Mouse (Mus musculus) erythroblast, embryonic 14.5 days (primary cell): ENCODE results near the gene Rbak. TPM values are rescaled to one million over a fixed set of nuclear protein-coding genes. Genes with fewer than 3 reads are reported as not detected.
"Not testable (repeated sequence)": the region's sequence is repeated elsewhere in the genome, so short reads cannot be mapped to it uniquely, and the experiment has no call there.

Source experiments
- H3K27me3 ChIP-seq: 2 replicates; pipeline ENCODE4 v1.6.1; 2012; ENCODE audit warnings: inconsistent platforms; ENCODE audit not compliant: control insufficient read depth
- H3K36me3 ChIP-seq: 2 replicates; pipeline ENCODE4 v1.6.1; 2012; ENCODE audit warnings: mild to moderate bottlenecking, inconsistent platforms; ENCODE audit not compliant: control insufficient read depth
- H3K4me1 ChIP-seq: 2 replicates; pipeline ENCODE4 v1.6.1; 2012; ENCODE audit warnings: inconsistent platforms; ENCODE audit not compliant: control insufficient read depth
- H3K4me3 ChIP-seq: replicated peaks from 2 replicates; pipeline ENCODE3; 2012; ENCODE audit warnings: moderate library complexity, mild to moderate bottlenecking, inconsistent platforms
- H3K9me3 ChIP-seq: 2 replicates; pipeline ENCODE4 v1.6.1; 2012; ENCODE audit warnings: low read length, inconsistent platforms, mixed read lengths; ENCODE audit not compliant: control insufficient read depth
- GATA1 ChIP-seq: IDR thresholded peaks from 2 replicates; pipeline ENCODE4 v1.6.1; 2012; ENCODE audit warnings: low read length, inconsistent platforms, mixed read lengths
- TAL1 ChIP-seq: IDR thresholded peaks from 3 replicates; pipeline ENCODE4 v1.6.1; 2012; ENCODE audit warnings: low read length, inconsistent platforms, mixed read lengths
- polyA plus RNA-seq: library from polyadenylated mRNA; stranded (reverse); fragments of >175 nt; gene quantifications from 2 replicates; pipeline ENCODE4 v1.2.3, GENCODE M21; 2012

Rbak gene
- 0.01 and 0.02 TPM in 2 replicates for polyA plus RNA-seq

- TF ChIP-seq TAL1 (no peak), GATA1 (no peak)
- Histone ChIP-seq H3K4me3 (peak within 1 kb of the TSS; percentile 69), H3K9me3 (peaks cover 11% of the 10 kb centered on the region), H3K36me3 (peaks cover 25% of the 10 kb centered on the region), H3K27me3 (no peaks in the 10 kb centered on the region), H3K4me1 (peaks cover 21% of the 10 kb centered on the region)
Observed at GRCm38 (mm10) chr5:143180255-143181076, at the start of gene Rbak, which contains the start of gene Spdye4b. Gene Rbak (minus strand): TSS chr5:143180775. Gene Spdye4b (plus strand): TSS chr5:143181017.

GRCm38 (mm10) chr5:143226790-143227189 lies 46.2 kb upstream of the Rbak start, which contains the start of gene Spdye4a:
Gene Spdye4a (minus strand): TSS chr5:143226890.
- Histone ChIP-seq H3K27me3 (peaks cover 3% of the 10 kb centered on the region), H3K36me3 (no peaks in the 10 kb centered on the region), H3K9me3 (no peaks in the 10 kb centered on the region), H3K4me1 (no peaks in the 10 kb centered on the region), H3K4me3 (no peak within 1 kb of the TSS)
- TF ChIP-seq GATA1 (no peak), TAL1 (no peak)

GRCm38 (mm10) chr5:143222287-143222686 lies 41.7 kb upstream of the Rbak start:
- Histone ChIP-seq H3K36me3 (no peaks in the 10 kb centered on the region), H3K27me3 (no peaks in the 10 kb centered on the region), H3K9me3 (no peaks in the 10 kb centered on the region), H3K4me1 (no peaks in the 10 kb centered on the region), H3K4me3 (no peak overlapping the region)
- TF ChIP-seq GATA1: no peak
- no peak for TF ChIP-seq TAL1

GRCm38 (mm10) chr5:143220996-143221395 lies 40.4 kb upstream of the Rbak start:
- Histone ChIP-seq H3K4me1 (no peaks in the 10 kb centered on the region), H3K27me3 (no peaks in the 10 kb centered on the region), H3K36me3 (no peaks in the 10 kb centered on the region), H3K4me3 (no peak overlapping the region), H3K9me3 (no peaks in the 10 kb centered on the region)
- no peak for TF ChIP-seq TAL1
- TF ChIP-seq GATA1: no peak

GRCm38 (mm10) chr5:143213832-143214231 lies 33.3 kb upstream of the Rbak start:
- no peaks in the 10 kb centered on the region for H3K27me3 ChIP-seq
- TF ChIP-seq TAL1 (no peak), GATA1 (no peak)
- peaks cover 2% of the 10 kb centered on the region for H3K9me3 ChIP-seq
- H3K4me1 ChIP-seq: no peaks in the 10 kb centered on the region
- H3K36me3 ChIP-seq: no peaks in the 10 kb centered on the region
- no peak overlapping the region for H3K4me3 ChIP-seq

GRCm38 (mm10) chr5:143205015-143205414 lies 24.4 kb upstream of the Rbak start:
- TF ChIP-seq GATA1: no peak
- no peak for TF ChIP-seq TAL1
- Histone ChIP-seq H3K4me3 (no peak overlapping the region), H3K9me3 (peaks cover 15% of the 10 kb centered on the region)

GRCm38 (mm10) chr5:143196506-143196905 lies 15.9 kb upstream of the Rbak start:
- Histone ChIP-seq H3K9me3 (peaks cover 9% of the 10 kb centered on the region), H3K4me1 (no peaks in the 10 kb centered on the region), H3K4me3 (no peak overlapping the region), H3K36me3 (no peaks in the 10 kb centered on the region), H3K27me3 (no peaks in the 10 kb centered on the region)
- TF ChIP-seq GATA1 (no peak), TAL1 (no peak)

More at GRCm38 (mm10) chr5:143205015-143205414, 24.4 kb upstream of the Rbak start:
- no peaks in the 10 kb centered on the region for H3K4me1 ChIP-seq
- H3K27me3 ChIP-seq: no peaks in the 10 kb centered on the region
- H3K36me3 ChIP-seq: no peaks in the 10 kb centered on the region

- TF ChIP-seq TAL1 (no peak), GATA1 (no peak)
- H3K4me3 ChIP-seq: no peak overlapping the region
- H3K27me3 ChIP-seq: no peaks in the 10 kb centered on the region
- H3K9me3 ChIP-seq: peaks cover 9% of the 10 kb centered on the region
- no peaks in the 10 kb centered on the region for H3K4me1 ChIP-seq
- H3K36me3 ChIP-seq: no peaks in the 10 kb centered on the region
Observed at GRCm38 (mm10) chr5:143195166-143195565, 14.6 kb upstream of the Rbak start.

GRCm38 (mm10) chr5:143194747-143195146 lies 14.2 kb upstream of the Rbak start:
- not testable (repeated sequence) for H3K27me3 ChIP-seq, H3K4me3 ChIP-seq, H3K4me1 ChIP-seq, H3K9me3 ChIP-seq, H3K36me3 ChIP-seq

- H3K36me3 ChIP-seq: no peaks in the 10 kb centered on the region
- no peaks in the 10 kb centered on the region for H3K4me1 ChIP-seq
- TF ChIP-seq GATA1 (no peak), TAL1 (no peak)
- H3K27me3 ChIP-seq: no peaks in the 10 kb centered on the region
- no peaks in the 10 kb centered on the region for H3K9me3 ChIP-seq
- no peak overlapping the region for H3K4me3 ChIP-seq
Observed at GRCm38 (mm10) chr5:143192806-143193205, 12.2 kb upstream of the Rbak start.

- not testable (repeated sequence) for H3K4me3 ChIP-seq, H3K9me3 ChIP-seq, H3K4me1 ChIP-seq
Observed at GRCm38 (mm10) chr5:143188014-143188413, 7.4 kb upstream of the Rbak start.

More at GRCm38 (mm10) chr5:143188014-143188413, 7.4 kb upstream of the Rbak start:
- not testable (repeated sequence) for H3K27me3 ChIP-seq, H3K36me3 ChIP-seq
